Mouse (Mus musculus): ENCODE measurements around the gene Tns1. TPM values are rescaled to one million over a fixed set of nuclear protein-coding genes. Genes with fewer than 3 reads are reported as not detected.

The Tns1 gene
- polyA plus RNA-seq, 1 experiment = 25.7 TPM

- DNase-seq (ENCODE audit: extremely low spot score in 1 of 2, low spot score in 1 of 2) = peak in 1 of 2 experiments; percentile 54
These were observed 180.5 kb downstream of the Tns1 start for GRCm38 (mm10) chr1:73943667-73944289.

DNA sequence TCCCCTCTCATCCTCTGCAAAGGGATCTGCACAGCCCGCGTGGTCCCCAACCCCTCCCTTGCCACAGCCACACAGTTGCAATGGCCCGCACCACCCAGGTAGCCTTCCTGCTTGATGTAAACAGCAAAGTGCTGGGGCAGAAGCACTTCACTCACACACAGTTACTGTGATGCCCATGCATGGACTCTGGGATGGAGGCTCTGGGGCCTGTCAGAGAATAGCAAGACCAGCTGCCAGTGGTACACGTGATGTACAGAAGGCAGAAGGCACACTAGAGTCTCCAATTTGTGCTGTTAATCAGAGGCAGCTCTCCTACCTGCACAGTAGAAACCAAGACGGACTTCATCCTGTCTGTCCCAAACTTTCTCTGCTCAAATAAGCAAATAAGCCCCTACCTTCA, 181.0 kb downstream of the Tns1 start:
- no peak for DNase-seq (ENCODE audit: extremely low spot score in 1 of 2, low spot score in 1 of 2)

- DNase-seq (ENCODE audit: extremely low spot score in 1 of 2, low spot score in 1 of 2) = no peak
These were observed 182.0 kb downstream of the Tns1 start for GRCm38 (mm10) chr1:73942243-73942642.

GRCm38 (mm10) chr1:73941697-73942096, 182.6 kb downstream of the Tns1 start:
- DNase-seq (ENCODE audit: extremely low spot score in 1 of 2, low spot score in 1 of 2) = no peak

DNA sequence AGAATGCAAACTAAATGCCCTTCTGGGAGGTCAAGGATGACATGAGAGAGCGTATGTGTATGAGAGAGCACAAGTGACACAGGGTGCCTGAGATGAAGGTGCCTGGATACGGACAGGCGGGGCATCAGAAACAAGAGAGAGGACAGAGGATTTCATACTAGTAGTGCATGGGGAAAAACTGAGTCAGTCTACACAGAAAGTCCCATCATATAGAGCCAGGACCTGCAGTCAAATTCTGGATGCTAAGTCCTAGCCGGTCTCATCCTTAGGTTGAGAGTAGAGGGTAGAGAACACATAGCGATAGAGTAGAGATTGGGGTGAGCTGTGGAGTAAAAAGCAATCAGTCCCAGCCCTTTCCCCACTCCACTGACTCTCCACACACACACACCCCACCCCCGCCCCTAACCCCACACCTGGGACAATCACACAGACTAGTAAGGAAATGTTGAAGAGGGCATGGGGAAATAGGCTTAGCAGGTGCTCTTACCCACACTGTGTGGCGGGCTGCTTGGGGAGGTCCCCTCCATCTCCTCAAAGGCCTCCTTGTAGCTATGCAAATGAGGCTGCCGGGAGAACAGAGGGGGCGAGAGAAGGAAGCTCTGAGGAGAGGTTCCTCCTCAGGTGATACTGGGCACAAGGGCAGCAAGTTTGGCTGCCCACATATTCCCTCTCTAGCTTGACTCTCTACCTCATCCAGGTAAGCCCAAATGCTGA, 183.6 kb downstream of the Tns1 start:
- DNase-seq (ENCODE audit: extremely low spot score in 1 of 2, low spot score in 1 of 2) = no peak

GRCm38 (mm10) chr1:73938597-73938996, 185.7 kb downstream of the Tns1 start:
- no peak for DNase-seq (ENCODE audit: extremely low spot score in 1 of 2, low spot score in 1 of 2)

- no peak for DNase-seq (ENCODE audit: extremely low spot score in 1 of 2, low spot score in 1 of 2)
These were observed 186.4 kb downstream of the Tns1 start for GRCm38 (mm10) chr1:73937805-73938204.

DNA sequence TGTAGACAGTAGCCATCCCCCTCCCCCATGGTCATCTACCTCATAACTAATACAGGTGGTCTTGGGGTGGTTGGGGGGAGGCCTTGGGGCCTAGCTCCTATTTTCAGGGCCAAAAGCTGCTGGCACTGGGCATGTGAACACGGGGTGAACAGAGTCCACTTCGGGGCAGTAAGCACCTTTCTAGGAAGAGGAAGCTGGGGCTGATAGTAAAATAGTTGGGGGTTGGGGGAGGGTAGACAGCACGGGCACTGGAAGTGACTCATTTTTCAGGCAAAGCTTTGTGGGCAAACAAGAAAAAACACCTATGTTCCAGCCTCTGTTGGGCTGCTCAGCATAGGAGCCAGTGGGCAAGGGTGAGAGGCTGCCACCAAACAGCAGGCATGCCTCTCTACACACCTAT, 187.7 kb downstream of the Tns1 start:
- no peak for DNase-seq (ENCODE audit: extremely low spot score in 1 of 2, low spot score in 1 of 2)

DNA sequence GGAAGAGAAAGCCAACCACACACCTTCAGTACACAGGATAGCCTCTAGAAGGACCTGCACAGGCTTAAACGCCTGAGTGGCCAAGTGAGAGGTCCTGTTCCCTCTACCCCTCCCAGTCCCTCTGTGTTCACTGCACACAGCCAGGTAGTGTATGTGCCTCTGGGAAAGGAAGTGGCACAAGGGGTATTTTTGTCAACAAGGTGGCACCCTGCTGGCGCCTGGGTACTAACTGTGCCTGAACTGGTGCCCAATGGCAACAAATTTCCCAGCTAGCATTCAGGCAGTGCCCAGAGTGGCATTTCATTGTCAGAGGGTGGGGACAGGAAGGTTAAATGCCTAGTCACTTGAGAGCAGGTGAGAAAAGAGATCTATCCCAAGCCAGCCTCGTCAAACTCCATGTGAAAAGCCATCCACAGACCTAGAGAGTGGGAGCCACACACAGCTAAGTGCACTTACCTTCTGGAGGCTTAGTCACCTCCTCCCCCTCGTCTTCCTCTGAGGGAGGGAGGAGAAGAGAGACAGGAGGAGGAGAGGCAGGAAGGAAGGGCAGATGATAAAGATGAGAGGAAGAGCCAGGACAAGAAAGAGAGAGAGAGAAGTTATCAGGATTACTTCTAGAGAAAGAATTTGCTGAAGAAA, 188.7 kb downstream of the Tns1 start:
- peak in 1 of 2 experiments; percentile 45 for DNase-seq (ENCODE audit: extremely low spot score in 1 of 2, low spot score in 1 of 2)

- DNase-seq (ENCODE audit: extremely low spot score in 1 of 2, low spot score in 1 of 2) = peak in 1 of 2 experiments; percentile 74
These were observed 191.1 kb downstream of the Tns1 start for GRCm38 (mm10) chr1:73933146-73933490.

GRCm38 (mm10) chr1:73932421-73933145, 191.7 kb downstream of the Tns1 start:
- DNase-seq (ENCODE audit: extremely low spot score in 1 of 2, low spot score in 1 of 2) = no peak

GRCm38 (mm10) chr1:73931851-73932250, 192.4 kb downstream of the Tns1 start:
- DNase-seq (ENCODE audit: extremely low spot score in 1 of 2, low spot score in 1 of 2) = no peak

- DNase-seq (ENCODE audit: extremely low spot score in 1 of 2, low spot score in 1 of 2) = peak in 1 of 2 experiments; percentile 42
These were observed 193.7 kb downstream of the Tns1 start for GRCm38 (mm10) chr1:73930411-73931134.

- no peak for DNase-seq (ENCODE audit: extremely low spot score in 1 of 2, low spot score in 1 of 2)
These were observed 194.3 kb downstream of the Tns1 start for GRCm38 (mm10) chr1:73929952-73930329.

DNA sequence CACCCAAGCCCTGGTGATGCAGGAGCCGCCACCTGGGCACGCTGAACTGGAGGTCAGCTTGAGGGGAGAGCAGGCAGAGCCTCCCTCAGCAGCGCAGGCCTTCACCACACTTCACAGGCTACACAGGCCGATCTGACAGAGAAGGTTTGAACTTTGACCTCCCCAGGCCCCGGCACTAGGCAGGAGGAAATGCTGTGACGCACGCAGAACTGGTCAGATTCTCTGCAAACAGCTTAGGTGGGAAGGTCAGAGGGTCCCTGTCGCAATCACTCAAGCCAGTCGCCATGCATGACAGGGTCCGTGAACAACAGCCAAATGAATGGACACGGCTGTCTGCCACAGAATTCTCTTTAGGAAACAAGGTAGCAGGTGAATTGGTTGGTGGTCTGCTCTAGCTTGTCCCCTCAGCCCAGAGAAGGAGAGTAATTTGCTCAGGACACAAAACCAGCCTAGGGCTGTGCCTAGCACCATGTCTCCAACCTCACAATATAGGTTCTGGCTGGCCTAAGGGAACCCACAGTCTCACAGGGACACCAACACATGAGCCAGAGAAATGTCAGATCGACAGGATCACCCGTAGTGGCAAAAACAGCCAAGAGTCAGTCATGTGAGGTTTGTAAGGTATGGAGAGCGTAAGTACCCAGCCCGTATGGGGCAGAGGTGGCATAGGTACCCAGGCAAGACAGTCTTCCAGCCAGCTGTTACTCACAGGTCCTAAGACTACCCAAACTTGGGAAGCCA, 194.9 kb downstream of the Tns1 start:
- DNase-seq (ENCODE audit: extremely low spot score in 1 of 2, low spot score in 1 of 2) = no peak

DNA sequence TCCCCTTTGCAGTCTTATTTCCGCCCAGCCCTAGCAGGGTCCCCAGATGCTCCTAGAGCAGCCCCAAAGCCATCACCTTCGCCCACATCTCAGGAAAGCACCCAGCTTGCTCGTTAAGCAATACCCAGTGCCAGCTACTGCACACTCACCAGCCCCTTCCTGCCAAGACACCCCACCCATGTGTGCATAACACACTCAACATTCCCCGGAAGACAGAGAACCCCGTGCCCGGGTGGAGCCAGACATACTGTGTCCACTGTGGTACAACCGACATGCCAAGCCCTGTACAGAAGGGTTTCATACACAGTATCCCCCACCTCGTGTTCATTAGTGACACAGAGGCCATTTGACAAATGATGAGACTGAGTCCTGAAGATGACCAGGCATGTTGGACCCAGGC, 195.9 kb downstream of the Tns1 start:
- no peak for DNase-seq (ENCODE audit: extremely low spot score in 1 of 2, low spot score in 1 of 2)

- no peak for DNase-seq (ENCODE audit: extremely low spot score in 1 of 2, low spot score in 1 of 2)
These were observed 196.4 kb downstream of the Tns1 start for GRCm38 (mm10) chr1:73927819-73928218.

DNA sequence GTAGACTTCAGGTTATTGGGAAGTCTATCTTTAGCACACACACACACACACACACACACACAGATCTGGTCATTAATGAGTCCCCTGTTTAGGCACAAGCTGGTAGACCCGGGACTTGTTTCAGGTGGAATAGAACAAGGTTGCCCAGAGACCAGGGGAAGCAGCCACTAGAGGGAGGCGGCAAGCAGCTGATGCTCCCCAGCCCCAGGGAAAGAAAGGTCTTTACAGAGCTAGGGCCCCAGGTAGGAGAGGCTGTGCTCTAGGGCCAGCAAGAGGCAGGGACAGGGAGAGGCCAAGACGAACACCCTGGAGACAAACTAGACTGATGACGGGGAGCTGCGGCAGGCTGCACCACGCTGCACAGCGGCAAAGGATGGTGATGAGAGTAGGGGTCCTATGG, 198.0 kb downstream of the Tns1 start:
- DNase-seq (ENCODE audit: extremely low spot score in 1 of 2, low spot score in 1 of 2) = peak in 1 of 2 experiments; percentile 44

DNA sequence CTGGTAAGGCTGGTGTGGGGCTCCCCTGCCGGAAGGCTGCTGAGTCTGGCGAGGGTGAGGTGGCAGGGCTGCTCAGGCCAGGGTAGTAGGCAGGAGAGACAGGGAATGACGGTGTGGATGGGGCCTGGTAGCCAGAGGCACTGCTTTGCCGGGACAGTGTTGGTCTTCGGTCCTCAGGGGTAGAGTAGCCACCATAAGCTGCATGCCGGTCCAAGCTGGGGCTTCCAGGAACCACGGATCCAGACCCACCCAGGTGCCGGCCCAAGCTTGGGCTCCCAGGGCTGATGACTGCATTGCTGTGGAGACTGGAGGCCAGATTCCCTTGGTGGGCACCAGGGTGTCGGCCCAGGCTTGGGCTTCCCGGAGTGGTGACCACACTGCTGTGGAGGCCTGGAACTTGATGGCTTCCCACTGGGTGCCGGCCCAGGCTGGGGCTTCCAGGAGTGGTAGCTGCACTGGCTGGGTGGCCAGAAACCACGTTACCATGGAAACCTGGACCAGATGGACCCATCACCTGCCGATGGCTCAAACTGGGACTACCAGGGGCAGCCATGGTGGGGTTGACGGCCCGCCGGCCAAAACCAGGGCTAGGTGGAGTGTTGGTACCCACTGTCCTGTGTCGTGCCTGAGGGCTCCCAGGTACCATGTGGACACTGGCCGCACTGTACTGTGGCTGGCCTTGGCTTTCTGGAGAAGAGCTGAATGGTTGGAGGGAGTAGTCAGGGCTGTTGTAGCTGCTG, 199.2 kb downstream of the Tns1 start:
- no peak for DNase-seq (ENCODE audit: extremely low spot score in 1 of 2, low spot score in 1 of 2)
